Mouse (Mus musculus): Measurements from ENCODE around the gene 2700081O15Rik.

DNA sequence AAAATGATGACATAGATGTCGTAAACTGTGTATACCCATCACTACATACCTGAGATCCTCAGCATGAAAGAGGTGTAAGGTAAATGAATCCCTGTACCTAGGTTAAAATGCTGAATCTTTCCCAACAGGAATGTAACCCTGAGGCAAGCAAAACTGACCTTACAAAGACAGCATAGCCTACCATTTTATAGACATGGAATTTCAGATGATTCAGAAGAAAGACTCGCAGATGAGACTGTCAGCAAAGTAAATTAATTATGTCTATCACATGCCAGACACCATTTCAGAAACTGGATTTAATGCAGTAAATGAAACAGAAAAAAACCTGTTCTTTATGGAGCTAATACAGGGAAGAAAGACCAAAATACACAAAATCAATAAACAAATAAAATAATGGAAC lies 41.9 kb downstream of the 2700081O15Rik start:
- no peak for TF ChIP-seq CTCF (IDR thresholded peaks at IDR 0.05; ENCODE audit: low read depth, low read length)
- TF ChIP-seq POLR2A (IDR thresholded peaks at IDR 0.05; ENCODE audit: extremely low read depth, insufficient read depth, low read length): no peak
